Mouse (Mus musculus): ENCODE data around the gene Kcna3.

Gene Kcna3

GRCm38 (mm10) chr3:107065510-107066095 lies 29.6 kb downstream of the Kcna3 start:
- DNase-seq, result no peak

- no peak for DNase-seq
Observed at GRCm38 (mm10) chr3:107066165-107066850, 30.3 kb downstream of the Kcna3 start.

- no peak for DNase-seq
Observed at GRCm38 (mm10) chr3:107067245-107067644, 31.3 kb downstream of the Kcna3 start.

GRCm38 (mm10) chr3:107073863-107074262 lies 37.9 kb downstream of the Kcna3 start:
- DNase-seq, result no peak

GRCm38 (mm10) chr3:107075705-107076104 lies 39.7 kb downstream of the Kcna3 start:
- DNase-seq, result no peak

GRCm38 (mm10) chr3:107076658-107077057 lies 40.7 kb downstream of the Kcna3 start:
- no peak for DNase-seq

- no peak for DNase-seq
Observed at GRCm38 (mm10) chr3:107077101-107077500, 41.1 kb downstream of the Kcna3 start.

GRCm38 (mm10) chr3:107080803-107081202 lies 44.8 kb downstream of the Kcna3 start:
- peak in 1 of 2 experiments; percentile 76 for DNase-seq

- DNase-seq, result no peak
Observed at GRCm38 (mm10) chr3:107081227-107081626, 45.3 kb downstream of the Kcna3 start.

GRCm38 (mm10) chr3:107084586-107084985 lies 48.6 kb downstream of the Kcna3 start:
- no peak for DNase-seq

GRCm38 (mm10) chr3:107087410-107087809 lies 51.4 kb downstream of the Kcna3 start:
- no peak for DNase-seq
